Mouse (Mus musculus) retina, adult 2 months (tissue): ENCODE results near the gene Sp100.

Experiments
- DNase-seq: peaks from one replicate; pipeline ENCODE4 v3.0.0-alpha.2; 2012; ENCODE audit warnings: low read depth, low spot score

The Sp100 gene

GRCm38 (mm10) chr1:85697721-85698493 lies 48.1 kb downstream of the Sp100 start:
- DNase-seq = no peak

GRCm38 (mm10) chr1:85702531-85702930 lies 52.7 kb downstream of the Sp100 start:
- DNase-seq = no peak

- no peak for DNase-seq
Observed at GRCm38 (mm10) chr1:85703245-85704186, 53.7 kb downstream of the Sp100 start.

- no peak for DNase-seq
Observed at GRCm38 (mm10) chr1:85705552-85705951, 55.8 kb downstream of the Sp100 start.

GRCm38 (mm10) chr1:85706754-85707153 lies 57.0 kb downstream of the Sp100 start:
- no peak for DNase-seq

- no peak for DNase-seq
Observed at GRCm38 (mm10) chr1:85714501-85714900, 64.7 kb downstream of the Sp100 start.

GRCm38 (mm10) chr1:85716447-85717027 lies 66.7 kb downstream of the Sp100 start:
- DNase-seq = no peak

GRCm38 (mm10) chr1:85719049-85719448 lies 69.3 kb downstream of the Sp100 start:
- DNase-seq = no peak

- no peak for DNase-seq
Observed at GRCm38 (mm10) chr1:85720220-85720893, 70.6 kb downstream of the Sp100 start.

GRCm38 (mm10) chr1:85730471-85730870 lies 80.7 kb downstream of the Sp100 start:
- no peak for DNase-seq

GRCm38 (mm10) chr1:85732581-85732980 lies 82.8 kb downstream of the Sp100 start:
- no peak for DNase-seq

GRCm38 (mm10) chr1:85734511-85734910 lies 84.7 kb downstream of the Sp100 start:
- DNase-seq = no peak

GRCm38 (mm10) chr1:85735463-85736123 lies 85.8 kb downstream of the Sp100 start:
- DNase-seq = no peak

GRCm38 (mm10) chr1:85736355-85737184 lies 86.8 kb downstream of the Sp100 start:
- DNase-seq = peak; percentile 40

GRCm38 (mm10) chr1:85739000-85739399 lies 89.2 kb downstream of the Sp100 start:
- DNase-seq = no peak

GRCm38 (mm10) chr1:85739819-85740218 lies 90.0 kb downstream of the Sp100 start:
- DNase-seq = no peak

- no peak for DNase-seq
Observed at GRCm38 (mm10) chr1:85740923-85741322, 91.1 kb downstream of the Sp100 start.

GRCm38 (mm10) chr1:85742333-85742732 lies 92.5 kb downstream of the Sp100 start:
- no peak for DNase-seq

GRCm38 (mm10) chr1:85742916-85743505 lies 93.2 kb downstream of the Sp100 start:
- DNase-seq = no peak

GRCm38 (mm10) chr1:85744539-85744938 lies 94.8 kb downstream of the Sp100 start:
- no peak for DNase-seq
